Mouse (Mus musculus): ENCODE measurements around the gene Mylk4. TPM values are rescaled to one million over a fixed set of nuclear protein-coding genes. Genes with fewer than 3 reads are reported as not detected.

Gene Mylk4
- polyA plus RNA-seq, 1 experiment from 2014 or later = 0.34 TPM

GRCm38 (mm10) chr13:32699376-32699775 lies 84.4 kb downstream of the Mylk4 start:
- H3K36me3 ChIP-seq (ENCODE audit: insufficient read depth, low read length) = no peaks in the 10 kb centered on the region
- no peaks in the 10 kb centered on the region for H3K9me3 ChIP-seq (ENCODE audit: low read length)
- no peak overlapping the region for H3K9ac ChIP-seq (replicated peaks; ENCODE audit: low read length)
- H3K4me3 ChIP-seq (ENCODE audit: low read length) = no peak overlapping the region
- 84% methylated on average over 1 of the region's 1 CpGs for WGBS
- H3K27ac ChIP-seq (ENCODE audit: low read length) = no peak overlapping the region
- no peaks in the 10 kb centered on the region for H3K4me1 ChIP-seq (ENCODE audit: insufficient read depth, low read length)
- H3K27me3 ChIP-seq (ENCODE audit: insufficient read depth, low read length) = no peaks in the 10 kb centered on the region
- no peak overlapping the region for H3K4me2 ChIP-seq (replicated peaks; ENCODE audit: low read depth, low read length)
- ATAC-seq (ENCODE audit: low FRiP score, low TSS enrichment) = no peak

- Histone ChIP-seq H3K4me1 (ENCODE audit: insufficient read depth, low read length) (no peaks in the 10 kb centered on the region), H3K4me3 (ENCODE audit: low read length) (no peak overlapping the region), H3K36me3 (ENCODE audit: insufficient read depth, low read length) (no peaks in the 10 kb centered on the region), H3K27ac (ENCODE audit: low read length) (no peak overlapping the region), H3K9ac (replicated peaks; ENCODE audit: low read length) (no peak overlapping the region), H3K9me3 (ENCODE audit: low read length) (no peaks in the 10 kb centered on the region), H3K4me2 (replicated peaks; ENCODE audit: low read depth, low read length) (no peak overlapping the region), H3K27me3 (ENCODE audit: insufficient read depth, low read length) (no peaks in the 10 kb centered on the region)
- ATAC-seq (ENCODE audit: low FRiP score, low TSS enrichment) = no peak
- 84% methylated on average over 3 of the region's 3 CpGs for WGBS
Measured at GRCm38 (mm10) chr13:32698956-32699355, 84.8 kb downstream of the Mylk4 start.

GRCm38 (mm10) chr13:32693886-32694455 lies 89.8 kb downstream of the Mylk4 start:
- Histone ChIP-seq H3K9ac (replicated peaks; ENCODE audit: low read length) (no peak overlapping the region), H3K4me1 (ENCODE audit: insufficient read depth, low read length) (no peaks in the 10 kb centered on the region), H3K9me3 (ENCODE audit: low read length) (no peaks in the 10 kb centered on the region), H3K27ac (ENCODE audit: low read length) (no peak overlapping the region), H3K4me2 (replicated peaks; ENCODE audit: low read depth, low read length) (no peak overlapping the region), H3K36me3 (ENCODE audit: insufficient read depth, low read length) (no peaks in the 10 kb centered on the region), H3K4me3 (ENCODE audit: low read length) (no peak overlapping the region), H3K27me3 (ENCODE audit: insufficient read depth, low read length) (no peaks in the 10 kb centered on the region)
- 92% methylated on average over 6 of the region's 6 CpGs for WGBS
- ATAC-seq (ENCODE audit: low FRiP score, low TSS enrichment) = no peak

- H3K9ac ChIP-seq (replicated peaks; ENCODE audit: low read length) = no peak overlapping the region
- no peaks in the 10 kb centered on the region for H3K9me3 ChIP-seq (ENCODE audit: low read length)
- no peak overlapping the region for H3K4me2 ChIP-seq (replicated peaks; ENCODE audit: low read depth, low read length)
- H3K36me3 ChIP-seq (ENCODE audit: insufficient read depth, low read length) = no peaks in the 10 kb centered on the region
- 78% methylated on average over 1 of the region's 1 CpGs for whole genome bisulfite sequencing
- no peak overlapping the region for H3K4me3 ChIP-seq (ENCODE audit: low read length)
- H3K27me3 ChIP-seq (ENCODE audit: insufficient read depth, low read length) = no peaks in the 10 kb centered on the region
- H3K4me1 ChIP-seq (ENCODE audit: insufficient read depth, low read length) = no peaks in the 10 kb centered on the region
- no peak for ATAC-seq (ENCODE audit: low FRiP score, low TSS enrichment)
- H3K27ac ChIP-seq (ENCODE audit: low read length) = no peak overlapping the region
Measured at GRCm38 (mm10) chr13:32692563-32692962, 91.2 kb downstream of the Mylk4 start.

- Histone ChIP-seq H3K9ac (replicated peaks; ENCODE audit: low read length) (no peak overlapping the region), H3K4me1 (ENCODE audit: insufficient read depth, low read length) (no peaks in the 10 kb centered on the region), H3K36me3 (ENCODE audit: insufficient read depth, low read length) (no peaks in the 10 kb centered on the region), H3K4me2 (replicated peaks; ENCODE audit: low read depth, low read length) (no peak overlapping the region), H3K27me3 (ENCODE audit: insufficient read depth, low read length) (no peaks in the 10 kb centered on the region), H3K27ac (ENCODE audit: low read length) (no peak overlapping the region), H3K9me3 (ENCODE audit: low read length) (no peaks in the 10 kb centered on the region), H3K4me3 (ENCODE audit: low read length) (no peak overlapping the region)
- 94% methylated on average over 3 of the region's 3 CpGs for WGBS
- ATAC-seq (ENCODE audit: low FRiP score, low TSS enrichment) = no peak
Measured at GRCm38 (mm10) chr13:32690279-32690678, 93.5 kb downstream of the Mylk4 start.

- H3K27me3 ChIP-seq (ENCODE audit: insufficient read depth, low read length) = no peaks in the 10 kb centered on the region
- H3K4me1 ChIP-seq (ENCODE audit: insufficient read depth, low read length) = no peaks in the 10 kb centered on the region
- peak overlapping the region; percentile 47 for H3K4me2 ChIP-seq (replicated peaks; ENCODE audit: low read depth, low read length)
- H3K27ac ChIP-seq (ENCODE audit: low read length) = no peak overlapping the region
- 29% methylated on average over 12 of the region's 12 CpGs for WGBS
- ATAC-seq (ENCODE audit: low FRiP score, low TSS enrichment) = peak; percentile 80
- peak overlapping the region; percentile 23; the same call in 1 of the 2 replicates for H3K4me3 ChIP-seq (ENCODE audit: low read length)
- no peaks in the 10 kb centered on the region for H3K9me3 ChIP-seq (ENCODE audit: low read length)
- H3K9ac ChIP-seq (replicated peaks; ENCODE audit: low read length) = no peak overlapping the region
- no peaks in the 10 kb centered on the region for H3K36me3 ChIP-seq (ENCODE audit: insufficient read depth, low read length)
Measured at GRCm38 (mm10) chr13:32680868-32681515, 102.8 kb downstream of the Mylk4 start.

GRCm38 (mm10) chr13:32680121-32680551 lies 103.6 kb downstream of the Mylk4 start:
- no peaks in the 10 kb centered on the region for H3K36me3 ChIP-seq (ENCODE audit: insufficient read depth, low read length)
- H3K9me3 ChIP-seq (ENCODE audit: low read length) = no peaks in the 10 kb centered on the region
- H3K4me2 ChIP-seq (replicated peaks; ENCODE audit: low read depth, low read length) = no peak overlapping the region
- H3K9ac ChIP-seq (replicated peaks; ENCODE audit: low read length) = no peak overlapping the region
- no peaks in the 10 kb centered on the region for H3K4me1 ChIP-seq (ENCODE audit: insufficient read depth, low read length)
- WGBS = 87% methylated on average over 12 of the region's 12 CpGs
- H3K4me3 ChIP-seq (ENCODE audit: low read length) = no peak overlapping the region
- ATAC-seq (ENCODE audit: low FRiP score, low TSS enrichment) = no peak
- H3K27ac ChIP-seq (ENCODE audit: low read length) = no peak overlapping the region
- no peaks in the 10 kb centered on the region for H3K27me3 ChIP-seq (ENCODE audit: insufficient read depth, low read length)

GRCm38 (mm10) chr13:32678998-32679397 lies 104.8 kb downstream of the Mylk4 start:
- no peaks in the 10 kb centered on the region for H3K9me3 ChIP-seq (ENCODE audit: low read length)
- no peak overlapping the region for H3K9ac ChIP-seq (replicated peaks; ENCODE audit: low read length)
- 59% methylated on average over 5 of the region's 5 CpGs for WGBS
- no peak overlapping the region for H3K4me2 ChIP-seq (replicated peaks; ENCODE audit: low read depth, low read length)
- no peaks in the 10 kb centered on the region for H3K36me3 ChIP-seq (ENCODE audit: insufficient read depth, low read length)
- no peaks in the 10 kb centered on the region for H3K27me3 ChIP-seq (ENCODE audit: insufficient read depth, low read length)
- H3K27ac ChIP-seq (ENCODE audit: low read length) = no peak overlapping the region
- no peak for ATAC-seq (ENCODE audit: low FRiP score, low TSS enrichment)
- no peaks in the 10 kb centered on the region for H3K4me1 ChIP-seq (ENCODE audit: insufficient read depth, low read length)
- H3K4me3 ChIP-seq (ENCODE audit: low read length) = no peak overlapping the region

GRCm38 (mm10) chr13:32670782-32671181 lies 113.0 kb downstream of the Mylk4 start:
- Histone ChIP-seq H3K36me3 (ENCODE audit: insufficient read depth, low read length) (no peaks in the 10 kb centered on the region), H3K9me3 (ENCODE audit: low read length) (no peaks in the 10 kb centered on the region), H3K27me3 (ENCODE audit: insufficient read depth, low read length) (no peaks in the 10 kb centered on the region), H3K4me3 (ENCODE audit: low read length) (no peak overlapping the region), H3K4me1 (ENCODE audit: insufficient read depth, low read length) (no peaks in the 10 kb centered on the region), H3K9ac (replicated peaks; ENCODE audit: low read length) (no peak overlapping the region), H3K27ac (ENCODE audit: low read length) (no peak overlapping the region), H3K4me2 (replicated peaks; ENCODE audit: low read depth, low read length) (no peak overlapping the region)
- ATAC-seq (ENCODE audit: low FRiP score, low TSS enrichment) = no peak
- 54% methylated on average over 7 of the region's 7 CpGs for WGBS

- Histone ChIP-seq H3K9ac (replicated peaks; ENCODE audit: low read length) (no peak overlapping the region), H3K27ac (ENCODE audit: low read length) (no peak overlapping the region), H3K4me1 (ENCODE audit: insufficient read depth, low read length) (peaks cover 5% of the 10 kb centered on the region; the same call in 1 of the 2 replicates), H3K9me3 (ENCODE audit: low read length) (no peaks in the 10 kb centered on the region), H3K27me3 (ENCODE audit: insufficient read depth, low read length) (no peaks in the 10 kb centered on the region), H3K36me3 (ENCODE audit: insufficient read depth, low read length) (no peaks in the 10 kb centered on the region), H3K4me2 (replicated peaks; ENCODE audit: low read depth, low read length) (no peak overlapping the region), H3K4me3 (ENCODE audit: low read length) (no peak overlapping the region)
- ATAC-seq (ENCODE audit: low FRiP score, low TSS enrichment) = no peak
- WGBS = 85% methylated on average over 3 of the region's 3 CpGs
Measured at GRCm38 (mm10) chr13:32668296-32668695, 115.5 kb downstream of the Mylk4 start.

Data from kidney, embryonic 16.5 days (tissue).